Mouse (Mus musculus): ENCODE measurements around the gene Dcbld1. TPM values are rescaled to one million over a fixed set of nuclear protein-coding genes. Genes with fewer than 3 reads are reported as not detected.
"Not testable (repeated sequence)": the region's sequence is repeated elsewhere in the genome, so short reads cannot be mapped to it uniquely, and the experiment has no call there.

Dcbld1 gene
- polyA plus RNA-seq, 1 experiment from 2014 or later: 6.3 TPM

DNA sequence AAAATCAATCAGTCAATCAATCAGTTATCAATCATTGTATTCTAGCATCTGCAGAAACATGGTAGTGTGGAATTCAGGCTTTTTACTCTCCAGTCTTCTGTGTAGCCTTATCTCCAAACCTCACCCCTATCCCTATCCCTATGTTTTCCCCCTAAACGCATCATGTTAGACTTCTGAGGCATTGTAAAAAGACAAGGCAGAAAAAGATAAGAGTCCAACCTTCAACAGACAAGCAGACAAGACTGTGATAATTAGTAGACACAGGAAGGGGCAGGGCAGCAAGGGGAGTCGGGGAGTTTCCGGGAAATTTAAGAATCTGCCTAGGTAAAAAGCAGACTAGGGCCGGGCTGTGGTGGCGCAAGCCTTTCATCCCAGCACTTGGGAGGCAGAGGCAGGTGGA is 38.0 kb downstream of the Dcbld1 start:
- 70% methylated on average over 5 of the region's 5 CpGs for WGBS
- no peaks in the 10 kb centered on the region for H3K9me3 ChIP-seq (ENCODE audit: control insufficient read depth, low read length)
- ATAC-seq (ENCODE audit: insufficient number of reproducible peaks, insufficient read depth, low FRiP score, low read depth): no peak

DNA sequence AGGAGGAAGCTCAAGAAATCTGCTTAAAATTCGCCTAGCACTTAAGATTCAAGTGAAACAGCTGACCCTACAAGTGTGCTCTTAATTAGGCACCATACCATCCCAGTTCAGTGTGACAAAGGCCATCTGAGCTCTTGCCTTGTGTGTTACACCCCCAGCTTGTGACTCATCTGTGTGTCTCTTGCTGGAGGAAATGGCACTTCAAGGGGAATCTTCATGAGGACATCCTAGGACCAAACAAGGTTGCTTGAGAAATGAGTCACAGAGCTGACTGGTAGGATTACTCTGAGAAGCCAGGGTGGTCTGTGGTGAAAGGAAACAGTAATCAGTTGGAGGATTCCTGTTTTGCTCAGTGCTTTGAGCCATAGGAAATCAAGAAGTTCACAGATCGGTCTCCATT is 39.6 kb downstream of the Dcbld1 start:
- H3K36me3 ChIP-seq (ENCODE audit: control insufficient read depth, insufficient read depth, low read length): no peaks in the 10 kb centered on the region
- H3K4me2 ChIP-seq (ENCODE audit: low read length): no peak overlapping the region
- H3K9ac ChIP-seq (ENCODE audit: low read length): no peak overlapping the region
- ATAC-seq (ENCODE audit: insufficient number of reproducible peaks, insufficient read depth, low FRiP score, low read depth): no peak
- peaks cover 3 to 8% of the 10 kb centered on the region in 2 experiments; a peak in 3 of 4 replicates for H3K4me1 ChIP-seq (ENCODE audit: control insufficient read depth in 2 of 2, insufficient read depth in 2 of 2, low read length in 2 of 2)
- H3K27ac ChIP-seq (replicated peaks in 1 of 2; ENCODE audit: control insufficient read depth in 1 of 2, insufficient read depth in 1 of 2, low read depth in 2 of 2, low read length in 2 of 2): no peak overlapping the region
- H3K4me3 ChIP-seq (ENCODE audit: control insufficient read depth in 1 of 2, insufficient read depth in 1 of 2, low read depth in 1 of 2, low read length in 2 of 2): no peak overlapping the region
- WGBS: 53% methylated on average over 2 of the region's 2 CpGs
- H3K9me3 ChIP-seq (ENCODE audit: control insufficient read depth, low read length): no peaks in the 10 kb centered on the region
- H3K27me3 ChIP-seq (ENCODE audit: control insufficient read depth, insufficient read depth, low read length): no peaks in the 10 kb centered on the region

More for the DNA sequence above, 38.0 kb downstream of the Dcbld1 start:
- Histone ChIP-seq H3K9ac (ENCODE audit: low read length) (no peak overlapping the region), H3K27me3 (ENCODE audit: control insufficient read depth, insufficient read depth, low read length) (no peaks in the 10 kb centered on the region), H3K4me2 (ENCODE audit: low read length) (no peak overlapping the region), H3K4me3 (ENCODE audit: control insufficient read depth in 1 of 2, insufficient read depth in 1 of 2, low read depth in 1 of 2, low read length in 2 of 2) (no peak overlapping the region), H3K36me3 (ENCODE audit: control insufficient read depth, insufficient read depth, low read length) (no peaks in the 10 kb centered on the region), H3K4me1 (ENCODE audit: control insufficient read depth in 2 of 2, insufficient read depth in 2 of 2, low read length in 2 of 2) (peaks cover 3 to 7% of the 10 kb centered on the region in 2 experiments; a peak in 3 of 4 replicates), H3K27ac (replicated peaks in 1 of 2; ENCODE audit: control insufficient read depth in 1 of 2, insufficient read depth in 1 of 2, low read depth in 2 of 2, low read length in 2 of 2) (no peak overlapping the region)

DNA sequence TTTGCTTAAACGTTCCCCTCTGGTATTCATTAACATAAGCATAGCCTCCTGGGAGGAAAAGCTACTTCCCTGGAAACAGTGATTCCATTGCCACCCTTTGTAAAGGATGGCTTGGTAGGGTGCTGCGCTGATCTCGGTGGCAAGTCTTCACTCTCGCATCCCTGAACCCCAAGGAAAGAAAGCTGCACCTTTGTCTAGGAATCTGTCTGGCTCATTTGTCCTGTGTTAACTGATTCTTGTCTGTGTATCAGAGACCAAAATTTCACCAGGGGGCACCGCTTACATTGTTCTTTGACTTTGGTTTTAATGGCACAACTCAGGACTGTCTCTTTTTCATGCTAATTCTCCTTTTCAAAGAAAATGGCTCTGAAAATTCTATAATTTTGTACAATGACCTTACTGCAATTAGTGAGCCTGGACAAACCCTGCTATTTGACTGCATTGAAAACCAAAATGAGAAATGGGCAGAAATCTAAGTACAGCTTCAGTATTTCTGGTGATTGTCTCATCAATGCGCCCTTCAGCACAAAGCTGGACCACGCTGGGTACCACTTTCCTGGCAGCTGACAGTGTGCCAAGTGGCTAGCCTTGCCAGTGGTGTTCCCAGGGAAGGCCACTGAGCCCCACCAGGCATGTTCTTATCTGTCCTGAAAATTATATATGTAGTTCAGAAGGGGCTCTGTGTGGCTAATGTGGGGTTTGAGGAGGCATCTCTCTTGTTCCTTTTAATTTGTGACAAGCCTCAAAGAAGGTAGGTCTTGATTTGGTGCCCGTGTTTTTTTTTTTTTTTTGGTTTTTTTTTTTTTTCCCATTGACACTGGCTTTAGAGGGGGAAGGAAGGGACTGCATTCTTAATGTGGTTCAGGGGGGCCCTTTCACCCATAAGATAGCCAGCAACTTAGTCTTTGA is 40.8 kb downstream of the Dcbld1 start:
- H3K9ac ChIP-seq (ENCODE audit: low read length): no peak overlapping the region
- H3K4me2 ChIP-seq (ENCODE audit: low read length): no peak overlapping the region
- WGBS: 51% methylated on average over 8 of the region's 8 CpGs
- H3K4me1 ChIP-seq (ENCODE audit: control insufficient read depth in 2 of 2, insufficient read depth in 2 of 2, low read length in 2 of 2): peaks cover 5 to 16% of the 10 kb centered on the region in 2 experiments
- no peaks in the 10 kb centered on the region for H3K36me3 ChIP-seq (ENCODE audit: control insufficient read depth, insufficient read depth, low read length)
- peak overlapping the region in 1 of 2 experiments; percentile 17; a peak in 1 of 4 replicates for H3K27ac ChIP-seq (replicated peaks in 1 of 2; ENCODE audit: control insufficient read depth in 1 of 2, insufficient read depth in 1 of 2, low read depth in 2 of 2, low read length in 2 of 2)
- no peak for ATAC-seq (ENCODE audit: insufficient number of reproducible peaks, insufficient read depth, low FRiP score, low read depth)
- H3K4me3 ChIP-seq (ENCODE audit: control insufficient read depth in 1 of 2, insufficient read depth in 1 of 2, low read depth in 1 of 2, low read length in 2 of 2): no peak overlapping the region
- no peaks in the 10 kb centered on the region for H3K27me3 ChIP-seq (ENCODE audit: control insufficient read depth, insufficient read depth, low read length)
- no peaks in the 10 kb centered on the region for H3K9me3 ChIP-seq (ENCODE audit: control insufficient read depth, low read length)

- H3K9ac ChIP-seq (ENCODE audit: low read length): no peak overlapping the region
- H3K9me3 ChIP-seq (ENCODE audit: control insufficient read depth, low read length): no peaks in the 10 kb centered on the region
- no peak for ATAC-seq (ENCODE audit: insufficient number of reproducible peaks, insufficient read depth, low FRiP score, low read depth)
- H3K36me3 ChIP-seq (ENCODE audit: control insufficient read depth, insufficient read depth, low read length): no peaks in the 10 kb centered on the region
- H3K4me2 ChIP-seq (ENCODE audit: low read length): no peak overlapping the region
- 0 out of 4 replicates have a peak overlapping the region, but pooled peaks of 1 of the 2 experiments have one; percentile 17 for H3K27ac ChIP-seq (replicated peaks in 1 of 2; ENCODE audit: control insufficient read depth in 1 of 2, insufficient read depth in 1 of 2, low read depth in 2 of 2, low read length in 2 of 2)
- peaks cover 5 to 16% of the 10 kb centered on the region in 2 experiments for H3K4me1 ChIP-seq (ENCODE audit: control insufficient read depth in 2 of 2, insufficient read depth in 2 of 2, low read length in 2 of 2)
- H3K27me3 ChIP-seq (ENCODE audit: control insufficient read depth, insufficient read depth, low read length): no peaks in the 10 kb centered on the region
- 48% methylated on average over 15 of the region's 15 CpGs for WGBS
- no peak overlapping the region for H3K4me3 ChIP-seq (ENCODE audit: control insufficient read depth in 1 of 2, insufficient read depth in 1 of 2, low read depth in 1 of 2, low read length in 2 of 2)
Measured at GRCm38 (mm10) chr10:52274910-52275604, 41.6 kb downstream of the Dcbld1 start.

DNA sequence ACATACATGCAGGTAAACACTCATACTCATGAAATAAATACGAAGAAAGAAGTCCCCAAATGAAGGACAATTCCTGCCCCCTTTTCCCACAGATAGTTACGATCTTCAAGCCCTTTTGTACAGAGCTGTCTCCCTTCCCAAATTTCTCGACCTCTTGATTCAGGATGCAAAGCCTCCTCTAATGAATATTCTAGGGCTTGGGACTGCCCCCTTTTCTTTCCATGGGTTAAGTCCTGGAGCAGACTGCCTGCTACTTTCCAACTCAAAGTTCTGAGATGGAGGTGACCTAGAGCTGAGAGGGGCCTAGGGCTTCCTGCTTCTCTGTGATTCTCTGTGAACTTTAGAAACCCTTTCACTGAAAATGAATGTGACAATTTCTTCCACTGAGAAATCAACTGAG is 43.2 kb downstream of the Dcbld1 start:
- H3K4me1 ChIP-seq (ENCODE audit: control insufficient read depth in 2 of 2, insufficient read depth in 2 of 2, low read length in 2 of 2): peaks cover 5 to 16% of the 10 kb centered on the region in 2 experiments
- H3K27me3 ChIP-seq (ENCODE audit: control insufficient read depth, insufficient read depth, low read length): no peaks in the 10 kb centered on the region
- H3K9me3 ChIP-seq (ENCODE audit: control insufficient read depth, low read length): no peaks in the 10 kb centered on the region
- H3K36me3 ChIP-seq (ENCODE audit: control insufficient read depth, insufficient read depth, low read length): no peaks in the 10 kb centered on the region
- H3K4me2 ChIP-seq (ENCODE audit: low read length): no peak overlapping the region
- H3K27ac ChIP-seq (replicated peaks in 1 of 2; ENCODE audit: control insufficient read depth in 1 of 2, insufficient read depth in 1 of 2, low read depth in 2 of 2, low read length in 2 of 2): no peak overlapping the region
- H3K4me3 ChIP-seq (ENCODE audit: control insufficient read depth in 1 of 2, insufficient read depth in 1 of 2, low read depth in 1 of 2, low read length in 2 of 2): no peak overlapping the region
- ATAC-seq (ENCODE audit: insufficient number of reproducible peaks, insufficient read depth, low FRiP score, low read depth): no peak
- H3K9ac ChIP-seq (ENCODE audit: low read length): no peak overlapping the region
- WGBS: 83% methylated on average over 3 of the region's 3 CpGs

DNA sequence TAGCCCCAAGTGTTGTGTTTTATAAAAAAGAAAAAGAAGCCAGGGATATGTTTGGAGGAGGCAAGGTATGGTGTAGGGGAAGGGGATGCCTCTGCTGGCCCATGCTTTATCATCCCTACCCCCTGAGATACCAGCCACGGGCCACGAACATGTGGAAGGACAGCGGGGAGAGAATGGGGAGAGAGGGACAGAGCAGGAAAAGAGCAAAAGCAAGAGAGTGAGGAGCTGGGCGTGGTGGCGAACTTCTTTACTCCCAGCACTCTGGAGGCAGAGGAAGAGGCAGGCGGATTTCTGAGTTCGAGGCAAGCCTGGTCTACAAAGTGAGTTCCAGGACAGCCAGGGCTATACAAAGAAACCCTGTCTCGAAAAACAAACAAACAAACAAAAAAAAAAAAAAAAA is 44.1 kb downstream of the Dcbld1 start:
- not testable (repeated sequence) for H3K4me3 ChIP-seq (ENCODE audit: control insufficient read depth in 1 of 2, insufficient read depth in 1 of 2, low read depth in 1 of 2, low read length in 2 of 2); H3K27me3 ChIP-seq (ENCODE audit: control insufficient read depth, insufficient read depth, low read length); ATAC-seq (ENCODE audit: insufficient number of reproducible peaks, insufficient read depth, low FRiP score, low read depth); H3K9me3 ChIP-seq (ENCODE audit: control insufficient read depth, low read length); H3K27ac ChIP-seq (replicated peaks in 1 of 2; ENCODE audit: control insufficient read depth in 1 of 2, insufficient read depth in 1 of 2, low read depth in 2 of 2, low read length in 2 of 2); H3K36me3 ChIP-seq (ENCODE audit: control insufficient read depth, insufficient read depth, low read length); H3K9ac ChIP-seq (ENCODE audit: low read length); H3K4me2 ChIP-seq (ENCODE audit: low read length)
- WGBS: 88% methylated on average over 8 of the region's 8 CpGs
- peaks cover 5 to 16% of the 10 kb centered on the region in 2 experiments for H3K4me1 ChIP-seq (ENCODE audit: control insufficient read depth in 2 of 2, insufficient read depth in 2 of 2, low read length in 2 of 2)

GRCm38 (mm10) chr10:52278011-52278434 is 44.6 kb downstream of the Dcbld1 start:
- ATAC-seq (ENCODE audit: insufficient number of reproducible peaks, insufficient read depth, low FRiP score, low read depth): no peak
- WGBS: 56% methylated on average over 9 of the region's 9 CpGs
- Histone ChIP-seq H3K4me3 (ENCODE audit: control insufficient read depth in 1 of 2, insufficient read depth in 1 of 2, low read depth in 1 of 2, low read length in 2 of 2) (no peak overlapping the region), H3K9ac (ENCODE audit: low read length) (no peak overlapping the region), H3K4me2 (ENCODE audit: low read length) (no peak overlapping the region), H3K36me3 (ENCODE audit: control insufficient read depth, insufficient read depth, low read length) (no peaks in the 10 kb centered on the region), H3K4me1 (ENCODE audit: control insufficient read depth in 2 of 2, insufficient read depth in 2 of 2, low read length in 2 of 2) (peaks cover 5 to 12% of the 10 kb centered on the region in 2 experiments), H3K27me3 (ENCODE audit: control insufficient read depth, insufficient read depth, low read length) (no peaks in the 10 kb centered on the region), H3K27ac (replicated peaks in 1 of 2; ENCODE audit: control insufficient read depth in 1 of 2, insufficient read depth in 1 of 2, low read depth in 2 of 2, low read length in 2 of 2) (no peak overlapping the region), H3K9me3 (ENCODE audit: control insufficient read depth, low read length) (no peaks in the 10 kb centered on the region)
